Mouse (Mus musculus): ENCODE measurements around the gene Sobp. TPM values are rescaled to one million over a fixed set of nuclear protein-coding genes. Genes with fewer than 3 reads are reported as not detected.

Gene Sobp
- polyA plus RNA-seq, 1 experiment from 2014 or later, result 8.9 TPM

- WGBS, result 19% methylated on average over 7 of the region's 7 CpGs
- H3K27ac ChIP-seq, result peak overlapping the region; percentile 72
- 0 out of 2 replicates have a peak, but pooled peaks cover 3% of the 10 kb centered on the region for H3K27me3 ChIP-seq
- no peak overlapping the region for H3K9ac ChIP-seq
- H3K4me3 ChIP-seq (replicated peaks), result no peak overlapping the region
- peaks cover 3% of the 10 kb centered on the region; the same call in 1 of the 2 replicates for H3K9me3 ChIP-seq
- ATAC-seq (ENCODE audit: low FRiP score), result peak; percentile 89
- H3K36me3 ChIP-seq (replicated peaks), result no peaks in the 10 kb centered on the region
- H3K4me1 ChIP-seq, result peaks cover 26% of the 10 kb centered on the region
- H3K4me2 ChIP-seq, result no peak overlapping the region
Measured at GRCm38 (mm10) chr10:43043351-43044209, 130.8 kb downstream of the Sobp start.

- Histone ChIP-seq H3K36me3 (replicated peaks) (no peaks in the 10 kb centered on the region), H3K27ac (peak overlapping the region; percentile 72), H3K4me2 (no peak overlapping the region), H3K9ac (no peak overlapping the region), H3K4me1 (peaks cover 29% of the 10 kb centered on the region), H3K9me3 (peaks cover 3% of the 10 kb centered on the region; the same call in 1 of the 2 replicates), H3K4me3 (replicated peaks) (no peak overlapping the region), H3K27me3 (0 out of 2 replicates have a peak, but pooled peaks cover 3% of the 10 kb centered on the region)
- WGBS, result 27% methylated on average over 10 of the region's 10 CpGs
- ATAC-seq (ENCODE audit: low FRiP score), result no peak
Measured at GRCm38 (mm10) chr10:43042591-43043327, 131.6 kb downstream of the Sobp start.

GRCm38 (mm10) chr10:43041794-43042193 lies 132.5 kb downstream of the Sobp start:
- H3K4me3 ChIP-seq (replicated peaks), result no peak overlapping the region
- ATAC-seq (ENCODE audit: low FRiP score), result no peak
- peaks cover 39% of the 10 kb centered on the region for H3K4me1 ChIP-seq
- H3K4me2 ChIP-seq, result no peak overlapping the region
- 0 out of 2 replicates have a peak, but pooled peaks cover 3% of the 10 kb centered on the region for H3K27me3 ChIP-seq
- no peaks in the 10 kb centered on the region for H3K36me3 ChIP-seq (replicated peaks)
- H3K9ac ChIP-seq, result no peak overlapping the region
- WGBS, result 81% methylated on average over 3 of the region's 3 CpGs
- peaks cover 3% of the 10 kb centered on the region; the same call in 1 of the 2 replicates for H3K9me3 ChIP-seq
- no peak overlapping the region for H3K27ac ChIP-seq

GRCm38 (mm10) chr10:43037455-43037793 lies 136.9 kb downstream of the Sobp start:
- Histone ChIP-seq H3K36me3 (replicated peaks) (no peaks in the 10 kb centered on the region), H3K4me1 (peaks cover 41% of the 10 kb centered on the region), H3K4me2 (no peak overlapping the region), H3K4me3 (replicated peaks) (no peak overlapping the region), H3K27me3 (0 out of 2 replicates have a peak, but pooled peaks cover 5% of the 10 kb centered on the region), H3K9ac (no peak overlapping the region), H3K9me3 (peaks cover 3% of the 10 kb centered on the region; the same call in 1 of the 2 replicates), H3K27ac (no peak overlapping the region)
- 16% methylated on average over 7 of the region's 7 CpGs for WGBS
- ATAC-seq (ENCODE audit: low FRiP score), result no peak

GRCm38 (mm10) chr10:43036646-43037454 lies 137.5 kb downstream of the Sobp start:
- H3K9ac ChIP-seq, result no peak overlapping the region
- H3K4me1 ChIP-seq, result peaks cover 39% of the 10 kb centered on the region
- WGBS, result 43% methylated on average over 21 of the region's 21 CpGs
- H3K27me3 ChIP-seq, result 0 out of 2 replicates have a peak, but pooled peaks cover 5% of the 10 kb centered on the region
- H3K4me3 ChIP-seq (replicated peaks), result no peak overlapping the region
- H3K9me3 ChIP-seq, result peaks cover 3% of the 10 kb centered on the region; the same call in 1 of the 2 replicates
- ATAC-seq (ENCODE audit: low FRiP score), result peak; percentile 68; the same call in 1 of the 2 replicates
- no peaks in the 10 kb centered on the region for H3K36me3 ChIP-seq (replicated peaks)
- no peak overlapping the region for H3K4me2 ChIP-seq
- H3K27ac ChIP-seq, result no peak overlapping the region

GRCm38 (mm10) chr10:43035579-43035978 lies 138.8 kb downstream of the Sobp start:
- 82% methylated on average over 8 of the region's 8 CpGs for WGBS
- Histone ChIP-seq H3K27ac (no peak overlapping the region), H3K4me1 (peaks cover 39% of the 10 kb centered on the region)

GRCm38 (mm10) chr10:43034811-43035210 lies 139.5 kb downstream of the Sobp start:
- H3K36me3 ChIP-seq (replicated peaks), result no peaks in the 10 kb centered on the region
- no peaks in the 10 kb centered on the region for H3K9me3 ChIP-seq
- H3K27me3 ChIP-seq, result 0 out of 2 replicates have a peak, but pooled peaks cover 5% of the 10 kb centered on the region
- no peak overlapping the region for H3K27ac ChIP-seq
- H3K9ac ChIP-seq, result no peak overlapping the region; the same call in 1 of the 2 replicates
- 85% methylated on average over 4 of the region's 4 CpGs for WGBS
- H3K4me2 ChIP-seq, result no peak overlapping the region
- H3K4me3 ChIP-seq (replicated peaks), result no peak overlapping the region
- ATAC-seq (ENCODE audit: low FRiP score), result no peak
- peaks cover 39% of the 10 kb centered on the region for H3K4me1 ChIP-seq

More at GRCm38 (mm10) chr10:43035579-43035978, 138.8 kb downstream of the Sobp start:
- no peak overlapping the region for H3K4me2 ChIP-seq
- no peaks in the 10 kb centered on the region for H3K9me3 ChIP-seq
- H3K4me3 ChIP-seq (replicated peaks), result no peak overlapping the region
- H3K36me3 ChIP-seq (replicated peaks), result no peaks in the 10 kb centered on the region
- H3K9ac ChIP-seq, result no peak overlapping the region
- ATAC-seq (ENCODE audit: low FRiP score), result no peak
- H3K27me3 ChIP-seq, result 0 out of 2 replicates have a peak, but pooled peaks cover 5% of the 10 kb centered on the region

- 60% methylated on average over 15 of the region's 15 CpGs for WGBS
- H3K36me3 ChIP-seq (replicated peaks), result 0 out of 2 replicates have a peak, but pooled peaks cover 2% of the 10 kb centered on the region
- H3K27ac ChIP-seq, result peak overlapping the region; percentile 21; the same call in 1 of the 2 replicates
- H3K4me3 ChIP-seq (replicated peaks), result no peak overlapping the region
- H3K4me2 ChIP-seq, result no peak overlapping the region
- H3K9me3 ChIP-seq, result no peaks in the 10 kb centered on the region
- H3K9ac ChIP-seq, result 0 out of 2 replicates have a peak overlapping the region, but pooled peaks have one; percentile 17
- no peak for ATAC-seq (ENCODE audit: low FRiP score)
- 0 out of 2 replicates have a peak, but pooled peaks cover 5% of the 10 kb centered on the region for H3K27me3 ChIP-seq
- H3K4me1 ChIP-seq, result peaks cover 42% of the 10 kb centered on the region
Measured at GRCm38 (mm10) chr10:43033481-43034248, 140.7 kb downstream of the Sobp start.

- no peak overlapping the region for H3K4me2 ChIP-seq
- H3K4me1 ChIP-seq, result peaks cover 31% of the 10 kb centered on the region
- no peak for ATAC-seq (ENCODE audit: low FRiP score)
- 0 out of 2 replicates have a peak, but pooled peaks cover 3% of the 10 kb centered on the region for H3K36me3 ChIP-seq (replicated peaks)
- 0 out of 2 replicates have a peak overlapping the region, but pooled peaks have one; percentile 21 for H3K27ac ChIP-seq
- H3K9ac ChIP-seq, result no peak overlapping the region
- peaks cover 16% of the 10 kb centered on the region for H3K27me3 ChIP-seq
- no peak overlapping the region for H3K4me3 ChIP-seq (replicated peaks)
- no peaks in the 10 kb centered on the region for H3K9me3 ChIP-seq
- WGBS, result 55% methylated on average over 9 of the region's 9 CpGs
Measured at GRCm38 (mm10) chr10:43027006-43027405, 147.3 kb downstream of the Sobp start.

GRCm38 (mm10) chr10:43023454-43024194 lies 150.7 kb downstream of the Sobp start:
- Histone ChIP-seq H3K27me3 (peaks cover 46% of the 10 kb centered on the region), H3K36me3 (replicated peaks) (0 out of 2 replicates have a peak, but pooled peaks cover under 1% of the 10 kb centered on the region), H3K4me2 (no peak overlapping the region), H3K4me3 (replicated peaks) (no peak overlapping the region), H3K9me3 (no peaks in the 10 kb centered on the region), H3K27ac (no peak overlapping the region), H3K4me1 (peaks cover 40% of the 10 kb centered on the region), H3K9ac (no peak overlapping the region)
- WGBS, result 85% methylated on average over 10 of the region's 10 CpGs
- ATAC-seq (ENCODE audit: low FRiP score), result no peak

All from forebrain, embryonic 12.5 days (tissue).